Mouse (Mus musculus): ENCODE results near the gene Uevld.

Gene Uevld

GRCm38 (mm10) chr7:46876841-46877240 lies 81.5 kb downstream of the Uevld start:
- in situ Hi-C loops (cut with MseI, MboI): no loop called here
